Mouse (Mus musculus) olfactory bulb, adult 2 months (tissue): Measurements from ENCODE around the gene Stk36.

Experiments
- CTCF ChIP-seq: fragments of 200-500 bp; IDR thresholded peaks from 2 replicates; pipeline ENCODE4 v1.5.1; 2012; ENCODE audit warnings: low read depth, mild to moderate bottlenecking, low read length, moderate library complexity; ENCODE audit not compliant: insufficient read depth
- POLR2A ChIP-seq: fragments of 200-500 bp; IDR thresholded peaks from 2 replicates; pipeline ENCODE4 v1.6.1; 2012; ENCODE audit warnings: mild to moderate bottlenecking, low read depth, low read length, moderate library complexity; ENCODE audit not compliant: insufficient read depth

- TF ChIP-seq CTCF (no peak), POLR2A (no peak)
These were observed 71.5 kb downstream of the Stk36 start for GRCm38 (mm10) chr1:74672731-74673130.
